Mouse (Mus musculus) midbrain, embryonic 14.5 days (tissue): Measurements from ENCODE around the gene Chrdl2. TPM values are rescaled to one million over a fixed set of nuclear protein-coding genes. Genes with fewer than 3 reads are reported as not detected.
"Not testable (repeated sequence)": the region's sequence is repeated elsewhere in the genome, so short reads cannot be mapped to it uniquely, and the experiment has no call there.

ENCODE experiments used
- ATAC-seq: fragments of 200-750 bp; cut with Nextera tagmentation; 2 replicates; pipeline ENCODE4 v1.8.0; 2017; ENCODE audit warnings: moderate number of reproducible peaks, moderate library complexity; ENCODE audit not compliant: low FRiP score, low TSS enrichment
- DNase-seq: peaks from one replicate; pipeline ENCODE4 v3.0.0-alpha.2; 2015
- H3K27ac ChIP-seq: fragments of 300-500 bp; sonication (generic); replicated peaks from 2 replicates; pipeline ENCODE4 v1.5.1; 2014; ENCODE audit warnings: mild to moderate bottlenecking, low read depth, low read length, moderate library complexity
- H3K27me3 ChIP-seq: fragments of 300-500 bp; sonication (generic); 2 replicates; pipeline ENCODE4 v1.6.1; 2014; ENCODE audit warnings: low read length, control low read depth, mixed read lengths; ENCODE audit not compliant: control insufficient read depth, insufficient read depth
- H3K36me3 ChIP-seq: fragments of 300-500 bp; sonication (generic); 2 replicates; pipeline ENCODE4 v1.6.1; 2014; ENCODE audit warnings: low read length, control low read depth; ENCODE audit not compliant: control insufficient read depth, insufficient read depth
- H3K4me1 ChIP-seq: fragments of 300-500 bp; sonication (generic); 2 replicates; pipeline ENCODE4 v1.6.1; 2014; ENCODE audit warnings: mild to moderate bottlenecking, antibody characterized with exemption, low read length, control low read depth; ENCODE audit not compliant: control insufficient read depth, insufficient read depth
- H3K4me2 ChIP-seq: fragments of 300-500 bp; sonication (generic); 2 replicates; pipeline ENCODE4 v1.6.1; 2014; ENCODE audit warnings: mild to moderate bottlenecking, low read length, moderate library complexity
- H3K4me3 ChIP-seq: fragments of 300-500 bp; sonication (generic); replicated peaks from 2 replicates; pipeline ENCODE4 v1.5.1; 2014; ENCODE audit warnings: low read depth, low read length
- H3K9ac ChIP-seq: fragments of 300-500 bp; sonication (generic); replicated peaks from 2 replicates; pipeline ENCODE4 v1.6.1; 2014; ENCODE audit warnings: mild to moderate bottlenecking, low read length, moderate library complexity
- H3K9me3 ChIP-seq: fragments of 300-500 bp; sonication (generic); 2 replicates; pipeline ENCODE4 v1.6.1; 2016; ENCODE audit warnings: low read length, control low read depth, mixed read lengths; ENCODE audit not compliant: control insufficient read depth
- WGBS: fragments of 180-500 bp; shearing (Covaris S2); extraction: QIAGEN DNeasy Blood & Tissue Kit; methylation state at CpG from one replicate; pipeline ENCODE4 v1.1.7; 2014; 5-methylcytosine and 5-hydroxymethylcytosine counted together
- polyA plus RNA-seq: library from polyadenylated mRNA; unstranded; fragments of >200 nt; fragmentation: Nextera tagmentation; extraction: Ambion mirVana; gene quantifications from 2 replicates; pipeline ENCODE4 v1.2.1, GENCODE M21; 2014

The Chrdl2 gene
- not detected in 2 replicates for polyA plus RNA-seq

GRCm38 (mm10) chr7:100005790-100006189, at the start of gene Chrdl2:
Gene Chrdl2, plus strand, starts transcription at chr7:100006172.
- peak within 1 kb of the TSS; percentile 86 for H3K4me2 ChIP-seq
- under 1% methylated on average over 37 of the region's 44 CpGs for WGBS
- H3K9me3 ChIP-seq = no peaks in the 10 kb centered on the region
- peak within 1 kb of the TSS; percentile 45 for H3K4me3 ChIP-seq
- no peak within 1 kb of the TSS for H3K27ac ChIP-seq
- H3K4me1 ChIP-seq = peaks cover 7% of the 10 kb centered on the region; the same call in 1 of the 2 replicates
- peaks cover 44% of the 10 kb centered on the region for H3K27me3 ChIP-seq
- DNase-seq = peak; percentile 84
- H3K9ac ChIP-seq = peak within 1 kb of the TSS; percentile 49
- peak; percentile 76; the same call in 1 of the 2 replicates for ATAC-seq
- no peaks in the 10 kb centered on the region for H3K36me3 ChIP-seq

- no peak for DNase-seq
- H3K4me3 ChIP-seq = no peak overlapping the region
- no peaks in the 10 kb centered on the region for H3K9me3 ChIP-seq
- H3K27ac ChIP-seq = no peak overlapping the region
- H3K9ac ChIP-seq = no peak overlapping the region
- no peak for ATAC-seq
- no peaks in the 10 kb centered on the region for H3K36me3 ChIP-seq
- no peaks in the 10 kb centered on the region for H3K27me3 ChIP-seq
- H3K4me1 ChIP-seq = no peaks in the 10 kb centered on the region
- H3K4me2 ChIP-seq = no peak overlapping the region
- 81% methylated on average over 12 of the region's 12 CpGs for WGBS
These were observed 48.6 kb upstream of the Chrdl2 start for GRCm38 (mm10) chr7:99957226-99957965.

- not testable (repeated sequence) for DNase-seq, H3K4me3 ChIP-seq, H3K9ac ChIP-seq, H3K4me2 ChIP-seq, H3K9me3 ChIP-seq, H3K36me3 ChIP-seq, H3K27ac ChIP-seq, ATAC-seq, H3K27me3 ChIP-seq
- WGBS = 87% methylated on average over 2 of the region's 2 CpGs
- peaks cover 15% of the 10 kb centered on the region for H3K4me1 ChIP-seq
These were observed 45.4 kb upstream of the Chrdl2 start for GRCm38 (mm10) chr7:99960571-99960970.

GRCm38 (mm10) chr7:99961518-99961917, 44.5 kb upstream of the Chrdl2 start:
- H3K9me3 ChIP-seq = no peaks in the 10 kb centered on the region
- H3K36me3 ChIP-seq = no peaks in the 10 kb centered on the region
- no peak overlapping the region for H3K4me2 ChIP-seq
- DNase-seq (no peak), ATAC-seq (no peak)
- H3K27ac ChIP-seq = no peak overlapping the region
- peaks cover 24% of the 10 kb centered on the region for H3K4me1 ChIP-seq
- no peaks in the 10 kb centered on the region for H3K27me3 ChIP-seq
- no peak overlapping the region for H3K9ac ChIP-seq
- H3K4me3 ChIP-seq = no peak overlapping the region
- 97% methylated on average over 2 of the region's 2 CpGs for WGBS

GRCm38 (mm10) chr7:99962536-99963236, 43.3 kb upstream of the Chrdl2 start:
- Histone ChIP-seq H3K9me3 (no peaks in the 10 kb centered on the region), H3K27ac (no peak overlapping the region), H3K27me3 (no peaks in the 10 kb centered on the region), H3K36me3 (no peaks in the 10 kb centered on the region), H3K4me1 (peaks cover 29% of the 10 kb centered on the region), H3K4me3 (no peak overlapping the region), H3K4me2 (no peak overlapping the region), H3K9ac (no peak overlapping the region)
- ATAC-seq (no peak), DNase-seq (no peak)
- WGBS = 81% methylated on average over 8 of the region's 8 CpGs

GRCm38 (mm10) chr7:99963237-99963860, 42.6 kb upstream of the Chrdl2 start:
- 90% methylated on average over 3 of the region's 3 CpGs for WGBS
- H3K4me1 ChIP-seq = peaks cover 33% of the 10 kb centered on the region
- H3K4me2 ChIP-seq = no peak overlapping the region
- ATAC-seq (no peak), DNase-seq (no peak)
- H3K9ac ChIP-seq = no peak overlapping the region
- no peaks in the 10 kb centered on the region for H3K27me3 ChIP-seq
- H3K9me3 ChIP-seq = no peaks in the 10 kb centered on the region
- H3K4me3 ChIP-seq = no peak overlapping the region
- no peak overlapping the region for H3K27ac ChIP-seq
- H3K36me3 ChIP-seq = no peaks in the 10 kb centered on the region

- Histone ChIP-seq H3K27me3 (no peaks in the 10 kb centered on the region), H3K4me2 (peak overlapping the region; percentile 41), H3K4me3 (no peak overlapping the region), H3K9ac (peak overlapping the region; percentile 10; the same call in 1 of the 2 replicates), H3K4me1 (peaks cover 35% of the 10 kb centered on the region), H3K36me3 (no peaks in the 10 kb centered on the region), H3K9me3 (no peaks in the 10 kb centered on the region), H3K27ac (peak overlapping the region; percentile 83)
- DNase-seq (peak; percentile 69), ATAC-seq (no peak)
- 21% methylated on average over 9 of the region's 9 CpGs for WGBS
These were observed 40.7 kb upstream of the Chrdl2 start for GRCm38 (mm10) chr7:99965020-99965841.
